Mouse (Mus musculus) stomach, postnatal 0 days (tissue): Measurements from ENCODE around the gene Ppox. TPM values are rescaled to one million over a fixed set of nuclear protein-coding genes. Genes with fewer than 3 reads are reported as not detected.

ENCODE experiments used
- ATAC-seq: fragments of 200-750 bp; cut with Nextera tagmentation; 2 replicates; pipeline ENCODE4 v1.8.0; 2017; ENCODE audit not compliant: low FRiP score, low TSS enrichment
- DNase-seq: peaks from one replicate; pipeline ENCODE4 v3.0.0-alpha.2; 2016; ENCODE audit warnings: low spot score
- H3K27ac ChIP-seq: fragments of 300-500 bp; sonication (generic); replicated peaks from 2 replicates; pipeline ENCODE4 v1.5.1; 2014; ENCODE audit warnings: mild to moderate bottlenecking, control low read depth
- H3K27me3 ChIP-seq: fragments of 300-500 bp; sonication (generic); 2 replicates; pipeline ENCODE4 v1.6.1; 2014; ENCODE audit warnings: low read length; ENCODE audit not compliant: control insufficient read depth, insufficient read depth
- H3K36me3 ChIP-seq: fragments of 300-500 bp; sonication (generic); 2 replicates; pipeline ENCODE4 v1.6.1; 2014; ENCODE audit warnings: low read length, mixed read lengths; ENCODE audit not compliant: control insufficient read depth, insufficient read depth
- H3K4me1 ChIP-seq: fragments of 300-500 bp; sonication (generic); replicated peaks from 2 replicates; pipeline ENCODE4 v1.6.1; 2014; ENCODE audit warnings: antibody characterized with exemption; ENCODE audit not compliant: control insufficient read depth, insufficient read depth
- H3K4me2 ChIP-seq: fragments of 300-500 bp; sonication (generic); replicated peaks from 2 replicates; pipeline ENCODE4 v1.6.1; 2014; ENCODE audit warnings: low read depth, mild to moderate bottlenecking, control low read depth, moderate library complexity
- H3K4me3 ChIP-seq: fragments of 300-500 bp; sonication (generic); 2 replicates; pipeline ENCODE4 v1.5.1; 2014; ENCODE audit warnings: low read depth, low read length, control low read depth
- H3K9ac ChIP-seq: fragments of 300-500 bp; sonication (generic); 2 replicates; pipeline ENCODE4 v1.6.1; 2014; ENCODE audit warnings: mild to moderate bottlenecking, low read length, control low read depth, mixed read lengths
- H3K9me3 ChIP-seq: fragments of 300-500 bp; sonication (generic); 2 replicates; pipeline ENCODE4 v1.6.1; 2016; ENCODE audit warnings: low read length; ENCODE audit not compliant: control insufficient read depth
- CTCF ChIP-seq: IDR thresholded peaks from 2 replicates; pipeline ENCODE4 v1.5.1; 2016; ENCODE audit warnings: antibody characterized with exemption, low read depth, mild to moderate bottlenecking, moderate library complexity
- EP300 ChIP-seq: optimal IDR thresholded peaks from 2 replicates; pipeline ENCODE3; 2016; ENCODE audit warnings: antibody characterized with exemption
- WGBS: fragments of 180-500 bp; shearing (Covaris S2); extraction: QIAGEN DNeasy Blood & Tissue Kit; methylation state at CpG from one replicate; pipeline ENCODE4 v1.1.7; 2014; 5-methylcytosine and 5-hydroxymethylcytosine counted together
- polyA plus RNA-seq: library from polyadenylated mRNA; unstranded; fragments of >200 nt; fragmentation: Nextera tagmentation; extraction: Ambion mirVana; gene quantifications from 2 replicates; pipeline ENCODE4 v1.2.1, GENCODE M21; 2015

The Ppox gene
- polyA plus RNA-seq, 1 experiment from 2014 or later = 16.8 TPM

- Histone ChIP-seq H3K4me3 (no peak overlapping the region), H3K9me3 (no peaks in the 10 kb centered on the region), H3K4me2 (no peak overlapping the region), H3K27ac (no peak overlapping the region), H3K4me1 (no peaks in the 10 kb centered on the region), H3K9ac (no peak overlapping the region), H3K27me3 (no peaks in the 10 kb centered on the region), H3K36me3 (peaks cover 25% of the 10 kb centered on the region)
- ATAC-seq (no peak), DNase-seq (no peak)
- TF ChIP-seq CTCF = no peak
- no peak for TF ChIP-seq EP300
- 85% methylated on average over 5 of the region's 5 CpGs for WGBS
Measured at GRCm38 (mm10) chr1:171232348-171232747, 48.6 kb downstream of the Ppox start.

- ATAC-seq = no peak
- 74% methylated on average over 4 of the region's 4 CpGs for WGBS
Measured at GRCm38 (mm10) chr1:171231844-171232243, 49.1 kb downstream of the Ppox start.

GRCm38 (mm10) chr1:171230215-171230614 lies 50.8 kb downstream of the Ppox start:
- H3K4me3 ChIP-seq = no peak overlapping the region
- no peaks in the 10 kb centered on the region for H3K4me1 ChIP-seq
- peaks cover 10% of the 10 kb centered on the region for H3K36me3 ChIP-seq
- no peak overlapping the region for H3K27ac ChIP-seq
- H3K27me3 ChIP-seq = no peaks in the 10 kb centered on the region
- H3K9me3 ChIP-seq = no peaks in the 10 kb centered on the region
- no peak for TF ChIP-seq CTCF
- no peak for TF ChIP-seq EP300
- WGBS = 80% methylated on average over 3 of the region's 3 CpGs
- no peak for ATAC-seq
- no peak overlapping the region for H3K4me2 ChIP-seq
- no peak for DNase-seq
- no peak overlapping the region for H3K9ac ChIP-seq

More at GRCm38 (mm10) chr1:171231844-171232243, 49.1 kb downstream of the Ppox start:
- Histone ChIP-seq H3K27ac (no peak overlapping the region), H3K27me3 (no peaks in the 10 kb centered on the region), H3K4me2 (no peak overlapping the region), H3K36me3 (peaks cover 22% of the 10 kb centered on the region), H3K4me1 (no peaks in the 10 kb centered on the region), H3K4me3 (no peak overlapping the region), H3K9me3 (no peaks in the 10 kb centered on the region), H3K9ac (no peak overlapping the region)
- no peak for DNase-seq
- TF ChIP-seq CTCF (no peak), EP300 (no peak)

- ATAC-seq (no peak), DNase-seq (no peak)
- no peak overlapping the region for H3K9ac ChIP-seq
- H3K27me3 ChIP-seq = no peaks in the 10 kb centered on the region
- TF ChIP-seq EP300 (no peak), CTCF (no peak)
- H3K4me3 ChIP-seq = no peak overlapping the region
- no peak overlapping the region for H3K27ac ChIP-seq
- no peaks in the 10 kb centered on the region for H3K4me1 ChIP-seq
- peaks cover 7% of the 10 kb centered on the region; the same call in 1 of the 2 replicates for H3K36me3 ChIP-seq
- 57% methylated on average over 6 of the region's 6 CpGs for WGBS
- H3K4me2 ChIP-seq = no peak overlapping the region
- no peaks in the 10 kb centered on the region for H3K9me3 ChIP-seq
Measured at GRCm38 (mm10) chr1:171229750-171230149, 51.2 kb downstream of the Ppox start.

GRCm38 (mm10) chr1:171227879-171228278 lies 53.1 kb downstream of the Ppox start:
- no peaks in the 10 kb centered on the region for H3K4me1 ChIP-seq
- no peak for ATAC-seq
- no peak overlapping the region for H3K27ac ChIP-seq
- H3K27me3 ChIP-seq = no peaks in the 10 kb centered on the region
- no peaks in the 10 kb centered on the region for H3K36me3 ChIP-seq
- H3K4me3 ChIP-seq = no peak overlapping the region
- no peak overlapping the region for H3K9ac ChIP-seq
- DNase-seq = no peak
- no peak overlapping the region for H3K4me2 ChIP-seq
- TF ChIP-seq CTCF = no peak
- TF ChIP-seq EP300 = no peak
- no peaks in the 10 kb centered on the region for H3K9me3 ChIP-seq
- 93% methylated on average over 1 of the region's 1 CpGs for whole genome bisulfite sequencing

GRCm38 (mm10) chr1:171226780-171227179 lies 54.2 kb downstream of the Ppox start:
- Histone ChIP-seq H3K9ac (no peak overlapping the region), H3K36me3 (no peaks in the 10 kb centered on the region), H3K4me2 (no peak overlapping the region), H3K4me3 (no peak overlapping the region), H3K27me3 (no peaks in the 10 kb centered on the region), H3K4me1 (peaks cover under 1% of the 10 kb centered on the region; the same call in 1 of the 2 replicates), H3K27ac (no peak overlapping the region), H3K9me3 (no peaks in the 10 kb centered on the region)
- TF ChIP-seq EP300 = no peak
- no peak for TF ChIP-seq CTCF
- 54% methylated on average over 4 of the region's 4 CpGs for WGBS
- DNase-seq (no peak), ATAC-seq (no peak)

Other genes starting within 250 kb of the Ppox start
- 17.9 and 21.0 TPM in 2 replicates for gene Fcgr3, start 216.3 kb downstream of the Ppox start, polyA plus RNA-seq
- 3.7 and 4.0 TPM in 2 replicates for gene Cfap126, start 167.3 kb downstream of the Ppox start, polyA plus RNA-seq
- 238 and 277 TPM in 2 replicates for gene Sdhc, start 130.6 kb downstream of the Ppox start, polyA plus RNA-seq
- gene Mpz, start 130.5 kb downstream of the Ppox start, polyA plus RNA-seq = 1.5 and 2.7 TPM in 2 replicates
- gene Pcp4l1, start 84.9 kb downstream of the Ppox start, polyA plus RNA-seq = 42.2 and 44.5 TPM in 2 replicates
- gene Nr1i3, start 67.2 kb downstream of the Ppox start, polyA plus RNA-seq = 0.19 and 0.25 TPM in 2 replicates
- gene Tomm40l, start 58.7 kb downstream of the Ppox start, polyA plus RNA-seq = 19.6 and 20.5 TPM in 2 replicates
- 26.3 and 49.4 TPM in 2 replicates for gene Apoa2, start 56.1 kb downstream of the Ppox start, polyA plus RNA-seq
- 51.3 and 59.4 TPM in 2 replicates for gene Fcer1g, start 46.8 kb downstream of the Ppox start, polyA plus RNA-seq
- gene Adamts4, start 30.8 kb downstream of the Ppox start, polyA plus RNA-seq = 3.5 and 3.9 TPM in 2 replicates
- 210 and 218 TPM in 2 replicates for gene Ndufs2, start 29.8 kb downstream of the Ppox start, polyA plus RNA-seq
- gene B4galt3, start 10.9 kb downstream of the Ppox start, polyA plus RNA-seq = 32.9 and 34.2 TPM in 2 replicates
- 25.0 and 26.4 TPM in 2 replicates for gene Usp21, start 6.8 kb upstream of the Ppox start, polyA plus RNA-seq
- 134 and 135 TPM in 2 replicates for gene Ufc1, start 13.8 kb upstream of the Ppox start, polyA plus RNA-seq
- 32.8 and 36.3 TPM in 2 replicates for gene Dedd, start 48.0 kb upstream of the Ppox start, polyA plus RNA-seq
- gene Nit1, start 64.5 kb upstream of the Ppox start, polyA plus RNA-seq = 41.7 and 41.8 TPM in 2 replicates
- 68.8 and 71.1 TPM in 2 replicates for gene Pfdn2, start 64.5 kb upstream of the Ppox start, polyA plus RNA-seq
- 0.86 and 1.2 TPM in 2 replicates for gene Klhdc9, start 79.6 kb upstream of the Ppox start, polyA plus RNA-seq
- gene Nectin4, start 88.9 kb upstream of the Ppox start, polyA plus RNA-seq = 45.5 and 48.2 TPM in 2 replicates
- gene Arhgap30, start 107.8 kb upstream of the Ppox start, polyA plus RNA-seq = 1.1 and 1.2 TPM in 2 replicates
- gene Usf1, start 130.1 kb upstream of the Ppox start, polyA plus RNA-seq = 39.1 and 41.6 TPM in 2 replicates
- gene Tstd1, start 137.7 kb upstream of the Ppox start, polyA plus RNA-seq = 3.7 and 3.8 TPM in 2 replicates
- gene F11r, start 156.3 kb upstream of the Ppox start, polyA plus RNA-seq = 95.8 and 113 TPM in 2 replicates
- gene Alyref2, start 222.3 kb upstream of the Ppox start, polyA plus RNA-seq = 11.1 and 11.2 TPM in 2 replicates